Mouse (Mus musculus) c-Kit-positive CD71-positive TER-119-positive erythroid progenitor cells, embryonic 14.5 days (primary cell): Measurements from ENCODE around the gene Sycp2l.
"Not testable (repeated sequence)": the region's sequence is repeated elsewhere in the genome, so short reads cannot be mapped to it uniquely, and the experiment has no call there.

Source experiments
- DNase-seq: peaks from one replicate; pipeline ENCODE4 v3.0.0-alpha.2; 2013; ENCODE audit warnings: low spot score

Gene Sycp2l

DNA sequence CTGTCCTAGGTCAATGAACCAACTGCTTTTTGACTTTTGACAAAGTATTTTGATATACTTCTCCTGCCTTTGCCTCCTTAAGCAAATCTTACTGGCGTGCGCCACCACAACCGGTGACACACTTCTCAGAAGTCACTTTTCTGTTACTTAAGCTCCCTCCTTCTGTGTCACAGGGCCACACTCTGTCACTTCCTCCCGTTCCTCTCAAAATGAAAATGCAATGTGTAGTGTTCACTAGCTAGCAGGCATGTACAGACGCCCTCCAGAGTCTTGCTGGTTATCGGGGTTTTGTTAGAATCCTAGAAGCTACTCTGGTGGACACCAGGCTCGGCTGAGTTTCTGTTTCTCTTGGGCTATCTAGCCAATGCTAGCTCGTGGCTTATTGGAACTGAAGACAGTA is 14.2 kb downstream of the Sycp2l start:
- no peak for DNase-seq

DNA sequence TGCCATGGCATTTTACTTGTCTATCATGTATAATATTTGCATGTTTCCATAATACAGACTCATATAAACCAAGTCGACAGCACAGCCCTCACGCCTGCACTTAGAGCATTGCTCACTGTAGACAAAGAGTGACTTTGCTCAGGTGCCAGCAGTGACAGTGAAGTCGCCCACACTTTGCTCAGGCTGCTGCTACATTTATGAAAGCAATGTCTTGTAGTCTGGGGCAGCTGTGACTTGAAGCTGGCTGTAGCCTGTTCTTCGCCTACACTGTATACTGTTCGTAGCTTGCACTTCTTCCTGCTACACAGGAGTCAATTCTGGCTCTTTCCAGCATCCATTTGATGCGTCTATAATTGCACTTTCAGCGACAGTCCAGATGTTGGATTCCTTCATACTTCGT is 15.0 kb downstream of the Sycp2l start:
- no peak for DNase-seq

DNA sequence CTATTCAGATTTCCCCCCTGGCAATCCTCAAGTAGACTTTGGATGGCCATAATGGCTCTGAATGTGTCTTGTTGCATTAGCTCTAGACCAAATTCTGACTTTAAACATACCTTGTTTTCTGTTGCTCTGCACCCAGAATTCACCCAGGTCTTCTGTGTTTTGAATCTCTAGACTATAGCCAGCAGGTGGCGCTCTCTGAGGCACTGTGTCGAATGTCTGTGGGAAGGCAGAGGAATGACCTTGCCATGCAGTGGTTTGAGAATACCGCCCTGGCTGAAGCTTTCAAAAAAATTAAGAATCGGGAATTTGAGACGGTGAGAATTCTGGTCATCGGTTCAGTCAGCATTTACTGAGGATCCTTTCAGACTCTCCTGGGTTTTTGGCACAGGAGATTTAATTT is 20.8 kb downstream of the Sycp2l start:
- peak; percentile 54 for DNase-seq

DNA sequence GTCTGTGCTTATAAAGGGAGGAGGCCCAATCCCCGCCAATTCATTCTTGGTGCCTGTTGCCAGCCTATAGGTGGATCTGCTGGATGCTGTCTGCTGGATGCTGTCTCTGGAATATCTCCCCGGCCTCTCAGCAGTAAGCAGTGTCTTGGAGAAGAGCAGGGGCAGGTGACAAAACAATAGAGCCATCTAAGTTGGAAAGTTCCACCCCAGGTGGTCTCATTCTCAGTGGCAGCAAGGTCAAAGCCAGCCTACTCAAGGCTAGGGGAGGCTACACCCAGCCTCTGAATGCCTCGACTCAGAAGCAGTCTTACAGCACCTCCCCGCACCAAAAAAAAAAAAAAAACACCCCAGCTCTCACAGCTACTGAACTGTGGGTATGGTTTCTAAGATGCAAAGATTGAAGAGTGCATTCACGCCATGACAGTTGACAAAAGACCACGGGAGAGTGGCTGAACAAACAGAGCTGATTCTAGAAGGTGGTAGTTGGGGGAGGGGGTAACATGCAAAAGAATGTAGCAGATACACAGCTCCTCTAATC is 31.4 kb downstream of the Sycp2l start:
- no peak for DNase-seq

DNA sequence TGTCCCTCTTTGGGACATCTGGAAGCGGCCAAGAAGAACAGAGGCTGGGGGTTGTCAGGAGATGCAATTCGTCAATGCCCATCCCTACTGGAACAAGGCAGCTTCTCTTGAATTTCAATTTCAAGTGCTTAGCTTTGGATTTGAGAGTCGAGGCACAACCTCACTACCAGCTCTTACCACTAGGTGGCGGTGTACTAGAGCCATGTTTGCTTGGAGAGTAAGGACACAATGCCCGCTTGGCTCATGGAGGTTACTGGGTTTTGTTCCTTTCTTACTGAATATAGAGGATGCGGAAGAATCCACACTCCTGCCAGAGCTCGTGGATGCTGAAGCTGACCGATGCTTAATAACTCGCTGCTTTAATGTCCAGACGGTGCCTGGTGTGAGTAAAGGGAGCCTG is 32.2 kb downstream of the Sycp2l start:
- peak; percentile 64 for DNase-seq

DNA sequence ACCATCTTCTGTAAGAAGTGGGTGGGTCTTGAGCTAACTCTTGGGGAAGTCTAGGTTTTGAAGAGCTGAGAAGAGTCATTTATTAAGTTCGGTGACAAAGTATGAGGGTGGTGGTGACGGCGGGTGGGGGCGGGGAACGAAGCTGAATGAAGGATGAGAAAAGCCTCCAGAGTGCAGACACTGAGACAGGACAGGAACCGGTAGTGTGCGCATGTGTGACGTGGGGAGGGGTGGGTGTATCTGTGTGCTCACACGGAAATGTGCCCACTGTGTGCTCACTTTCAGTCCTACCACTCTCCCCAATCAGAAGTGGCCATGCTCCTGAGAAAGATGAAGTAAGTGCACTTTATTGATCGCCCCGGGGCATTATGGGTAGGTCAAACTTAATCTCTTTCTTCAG is 39.0 kb downstream of the Sycp2l start:
- DNase-seq: no peak

DNA sequence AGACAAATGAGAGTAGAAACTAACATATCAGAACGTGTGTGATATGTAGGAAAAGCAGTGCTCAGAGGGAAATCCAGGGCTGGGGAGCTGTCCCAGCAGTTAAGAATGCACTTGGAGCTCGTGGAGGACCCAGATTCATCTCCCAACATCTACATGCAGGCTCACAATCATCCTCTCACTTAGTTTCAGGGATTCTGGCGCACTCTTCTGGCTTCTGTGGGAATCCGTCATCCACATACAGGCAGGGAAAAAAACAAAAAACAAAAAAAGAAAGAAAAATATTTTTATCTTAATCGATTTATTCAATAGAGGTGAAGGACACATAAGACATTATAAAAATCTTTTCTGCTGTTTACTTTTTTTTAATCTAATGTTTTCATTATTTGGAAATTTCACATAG is 44.3 kb downstream of the Sycp2l start:
- DNase-seq: no peak

DNA sequence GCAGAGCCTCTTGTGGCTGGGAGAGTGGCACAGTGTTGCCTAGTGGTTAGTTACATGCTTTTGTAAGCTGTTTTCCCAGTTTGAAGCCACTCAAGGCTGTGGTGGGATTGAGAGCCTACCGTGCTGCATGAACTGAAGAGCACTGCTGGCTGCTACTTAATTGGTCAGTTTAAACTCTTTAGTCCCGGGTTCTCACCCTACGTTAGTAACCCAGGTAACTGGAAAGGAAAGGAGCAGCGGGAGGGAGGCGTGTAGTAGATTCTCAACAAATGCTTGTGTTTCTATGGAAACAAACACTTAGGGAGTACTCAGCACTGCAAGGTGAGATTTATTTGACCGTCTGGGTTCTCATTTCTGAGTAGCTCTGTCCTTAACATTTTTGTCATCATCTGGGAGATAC is 73.8 kb downstream of the Sycp2l start:
- no peak for DNase-seq

DNA sequence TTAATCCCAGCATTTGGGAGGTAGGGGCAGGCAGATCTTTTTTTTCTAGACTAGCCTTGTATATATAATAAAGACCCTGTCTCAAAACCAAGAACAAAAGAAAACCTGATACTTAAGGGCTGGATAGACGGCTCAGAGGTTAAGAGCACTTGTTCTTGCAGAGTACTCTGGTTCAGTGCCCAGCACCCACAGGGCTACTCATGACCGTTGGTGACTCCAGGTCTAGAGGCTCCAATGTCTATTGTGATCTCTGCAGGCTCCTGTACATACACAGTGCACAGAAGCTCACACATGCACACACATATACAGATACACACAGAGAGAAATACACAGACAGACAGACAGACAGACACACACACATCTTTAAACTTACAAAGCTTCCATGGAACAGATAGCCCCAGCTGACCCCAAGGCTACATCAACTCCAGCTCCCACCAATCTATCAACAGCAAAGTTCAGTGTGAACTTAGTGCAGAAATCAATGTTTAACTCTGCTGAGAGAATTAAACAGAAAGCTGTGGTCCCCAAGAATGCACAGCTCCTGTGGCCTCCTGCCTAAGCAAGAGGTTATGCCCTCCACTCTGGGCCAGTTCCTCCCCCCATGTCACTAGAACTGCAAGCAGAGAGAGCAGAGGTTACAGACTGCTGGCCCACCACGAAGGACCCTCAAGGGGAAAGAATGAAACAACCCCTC is 81.7 kb downstream of the Sycp2l start:
- DNase-seq: no peak

DNA sequence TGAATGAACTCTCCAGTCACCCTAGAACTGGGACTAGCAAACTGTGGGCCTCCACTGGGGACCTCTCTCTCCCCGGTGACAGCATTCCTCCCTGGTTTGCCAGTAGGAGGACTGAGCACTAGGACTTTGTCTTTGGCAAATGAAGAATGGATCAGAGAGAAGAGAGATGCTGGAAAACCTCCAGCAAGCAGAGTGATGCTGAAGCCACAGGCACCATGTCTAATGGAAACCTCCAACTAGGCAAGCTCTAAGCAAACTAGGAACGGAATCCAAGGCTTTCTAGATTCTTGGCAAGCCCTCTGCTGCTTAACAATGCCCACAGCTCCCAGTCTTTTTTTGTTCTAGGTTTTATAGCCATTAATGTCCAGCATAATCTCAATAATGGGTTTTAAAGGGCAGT is 86.8 kb downstream of the Sycp2l start:
- no peak for DNase-seq

DNA sequence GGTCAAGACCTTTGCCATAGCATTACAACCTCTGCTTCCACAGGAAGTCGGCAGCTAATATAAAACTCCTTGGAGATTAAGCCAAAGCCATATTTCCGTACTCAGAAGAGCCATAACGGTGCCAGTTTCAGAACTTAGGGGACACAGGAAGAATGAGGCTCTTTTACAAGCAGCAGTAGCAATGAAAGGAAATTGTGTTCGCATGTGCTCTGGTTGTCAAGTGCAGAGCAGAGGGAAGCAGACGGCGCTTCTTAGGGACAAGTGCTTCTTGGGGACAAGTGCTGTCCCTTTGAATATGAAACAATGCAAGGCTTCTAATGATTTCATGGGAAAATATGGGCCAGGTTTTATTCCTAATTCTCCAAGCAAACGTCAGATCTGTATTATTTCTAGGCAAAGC is 89.2 kb downstream of the Sycp2l start:
- no peak for DNase-seq

DNA sequence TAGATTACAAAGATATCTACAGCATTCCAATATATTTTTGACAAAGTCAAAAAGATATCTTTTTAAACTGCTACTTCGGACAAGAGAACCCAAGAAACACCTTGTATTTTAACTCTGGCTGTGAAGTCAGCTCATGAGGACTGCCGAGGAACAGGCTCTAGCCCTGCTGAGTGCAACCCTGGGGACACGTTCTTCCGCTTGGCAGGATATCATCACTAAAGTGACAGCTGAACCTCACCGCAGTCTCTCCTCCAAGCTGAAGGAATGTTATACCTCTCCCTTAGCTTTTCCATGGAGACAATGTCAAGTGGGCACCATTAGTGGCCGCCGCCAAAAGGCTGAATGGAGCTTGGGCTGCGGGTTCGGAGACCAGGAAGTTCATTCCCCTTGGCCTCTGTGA is 89.6 kb downstream of the Sycp2l start:
- DNase-seq: no peak

DNA sequence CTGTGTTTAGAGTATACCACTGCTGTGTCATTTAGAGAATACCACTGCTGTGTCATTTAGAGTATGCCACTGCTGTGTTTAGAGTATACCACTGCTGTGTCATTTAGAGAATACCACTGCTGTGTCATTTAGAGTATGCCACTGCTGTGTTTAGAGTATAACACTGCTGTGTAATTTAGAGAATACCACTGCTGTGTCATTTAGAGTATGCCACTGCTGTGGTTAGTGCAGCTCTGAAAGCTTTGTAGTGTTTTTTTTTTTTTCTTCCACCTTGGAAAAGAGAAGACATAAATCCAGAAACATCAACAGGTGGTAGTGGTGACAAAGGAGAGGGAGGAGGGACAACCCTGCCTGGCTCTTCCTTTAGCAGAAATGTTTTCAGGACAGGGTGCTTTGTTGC is 91.5 kb downstream of the Sycp2l start:
- not testable (repeated sequence) for DNase-seq

DNA sequence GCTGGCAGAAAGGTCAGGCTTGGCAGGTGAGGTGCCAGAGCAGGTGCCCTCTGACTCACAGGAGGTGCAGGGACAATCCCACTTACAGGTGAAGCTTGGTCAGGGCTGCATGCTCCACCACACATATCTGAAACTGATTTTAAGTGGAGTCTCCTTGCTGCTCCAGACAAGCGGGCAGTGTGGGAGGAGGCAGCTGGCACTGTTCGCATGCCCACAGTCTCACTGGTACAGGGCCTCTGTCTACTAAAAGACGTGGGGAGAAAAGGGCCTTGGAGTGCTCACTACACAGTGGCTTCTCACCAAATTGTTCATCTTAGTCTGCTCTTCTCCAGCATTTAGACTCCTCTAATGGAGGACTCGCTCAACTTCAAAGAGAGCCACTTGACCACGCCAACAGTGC is 92.1 kb downstream of the Sycp2l start:
- DNase-seq: no peak

DNA sequence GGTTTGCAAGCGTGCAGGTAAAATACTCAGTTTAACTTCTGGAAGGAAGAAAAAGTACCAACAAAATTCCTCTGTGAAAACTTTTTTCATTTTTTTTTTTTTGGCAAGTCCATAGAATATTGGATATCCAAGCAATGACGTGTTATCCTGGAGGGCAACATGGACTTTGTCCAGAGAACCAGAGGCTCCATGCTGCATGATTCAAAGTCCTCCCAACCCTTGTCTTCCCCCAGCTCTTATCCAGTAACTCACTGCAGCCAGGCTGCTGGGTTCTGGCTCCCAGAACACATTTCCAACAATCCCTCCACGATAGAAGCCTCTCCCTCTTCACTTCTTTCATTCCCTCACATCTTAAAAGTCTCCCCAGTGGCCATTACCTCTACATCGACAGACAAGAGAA is 97.2 kb downstream of the Sycp2l start:
- DNase-seq: no peak

DNA sequence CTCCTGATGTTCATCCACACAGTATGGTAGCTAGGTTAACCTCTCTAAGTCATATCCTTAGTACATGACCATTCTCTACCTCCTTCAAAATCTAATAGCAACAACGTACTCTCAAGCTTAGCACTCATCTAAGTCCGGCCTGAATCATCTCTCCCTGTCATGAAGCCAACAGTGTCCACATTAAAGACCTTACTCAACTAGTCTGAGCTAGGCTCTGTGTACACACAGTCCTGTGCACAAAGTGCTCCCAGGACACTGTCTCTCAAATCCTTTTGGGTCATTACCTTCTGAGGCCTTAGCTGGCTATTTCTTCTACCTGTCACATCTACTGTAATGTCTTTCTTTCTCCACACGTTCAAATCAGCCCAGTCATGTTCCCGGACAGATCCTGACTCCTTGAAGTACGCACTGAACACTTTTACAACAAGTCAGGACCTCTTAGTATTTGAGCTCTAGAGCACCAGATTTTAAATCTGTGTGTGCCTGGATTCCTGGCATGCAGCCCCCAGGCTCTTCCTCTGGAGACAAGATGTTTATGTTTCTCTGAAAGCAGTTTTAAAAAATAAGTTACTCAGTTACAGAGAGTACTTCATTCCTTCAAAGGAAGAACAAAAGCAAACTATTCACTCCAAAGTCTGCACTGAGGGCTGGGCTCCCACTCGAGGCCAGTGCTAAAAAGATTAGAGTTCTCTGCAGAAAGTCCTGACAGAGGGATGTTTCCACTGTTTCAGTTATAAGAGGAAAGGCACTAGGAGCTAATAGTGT is 98.6 kb downstream of the Sycp2l start:
- no peak for DNase-seq

DNA sequence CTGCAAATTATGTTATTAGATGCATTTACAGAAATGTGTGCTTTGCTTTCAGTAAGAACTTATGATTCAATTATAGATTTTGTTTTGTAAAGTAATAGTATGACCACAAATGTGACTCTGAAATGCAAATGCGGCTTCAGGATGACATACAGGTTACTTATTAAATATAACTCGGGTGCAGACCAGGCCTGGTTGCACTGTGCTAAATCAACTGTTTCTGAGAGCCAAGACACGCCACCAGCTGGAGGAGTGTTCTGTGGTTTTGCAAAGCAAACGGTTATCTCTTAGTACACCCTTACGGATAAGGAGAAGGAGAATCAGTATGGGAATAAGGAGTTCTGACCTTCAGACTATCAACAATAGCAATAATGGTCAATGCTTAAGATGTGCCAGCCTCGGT is 101.6 kb downstream of the Sycp2l start:
- no peak for DNase-seq

DNA sequence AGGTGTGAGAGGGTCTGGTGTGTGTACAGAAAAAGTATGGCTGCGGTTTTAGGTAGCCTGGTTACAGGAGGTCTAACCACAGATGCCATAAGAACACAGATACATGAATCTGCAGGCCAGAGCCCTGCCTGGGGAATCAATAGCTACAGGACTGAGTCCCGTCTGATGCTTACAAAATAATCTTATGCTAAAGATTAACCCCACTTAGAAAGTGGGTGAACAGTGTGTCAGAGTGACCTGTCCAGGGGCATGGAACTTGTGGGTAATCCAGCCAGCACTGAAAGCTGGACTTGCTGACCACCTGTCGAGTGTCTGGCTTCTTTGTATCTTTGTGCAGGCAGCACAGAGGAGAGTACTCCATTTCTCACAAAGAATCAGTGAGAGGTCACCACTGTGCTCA is 102.1 kb downstream of the Sycp2l start:
- no peak for DNase-seq

DNA sequence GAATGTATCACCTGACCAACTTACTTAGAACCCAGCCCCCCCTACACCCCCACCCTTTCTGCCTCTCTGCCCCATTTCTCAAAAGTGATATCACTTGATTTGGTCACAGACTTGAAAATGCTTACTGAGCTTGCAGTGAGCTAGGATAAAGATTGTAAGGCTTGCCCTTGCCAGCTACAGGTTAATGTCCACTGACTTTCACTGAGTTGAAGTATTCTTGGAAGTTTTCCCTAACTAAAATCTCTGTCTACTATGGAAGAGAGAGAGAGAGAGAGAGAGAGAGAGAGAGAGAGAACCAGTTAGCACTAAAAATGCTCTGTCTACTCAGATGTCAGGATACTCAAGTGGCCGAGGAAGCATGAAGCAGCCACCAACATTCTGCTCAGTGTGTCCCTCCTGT is 104.9 kb downstream of the Sycp2l start:
- no peak for DNase-seq

DNA sequence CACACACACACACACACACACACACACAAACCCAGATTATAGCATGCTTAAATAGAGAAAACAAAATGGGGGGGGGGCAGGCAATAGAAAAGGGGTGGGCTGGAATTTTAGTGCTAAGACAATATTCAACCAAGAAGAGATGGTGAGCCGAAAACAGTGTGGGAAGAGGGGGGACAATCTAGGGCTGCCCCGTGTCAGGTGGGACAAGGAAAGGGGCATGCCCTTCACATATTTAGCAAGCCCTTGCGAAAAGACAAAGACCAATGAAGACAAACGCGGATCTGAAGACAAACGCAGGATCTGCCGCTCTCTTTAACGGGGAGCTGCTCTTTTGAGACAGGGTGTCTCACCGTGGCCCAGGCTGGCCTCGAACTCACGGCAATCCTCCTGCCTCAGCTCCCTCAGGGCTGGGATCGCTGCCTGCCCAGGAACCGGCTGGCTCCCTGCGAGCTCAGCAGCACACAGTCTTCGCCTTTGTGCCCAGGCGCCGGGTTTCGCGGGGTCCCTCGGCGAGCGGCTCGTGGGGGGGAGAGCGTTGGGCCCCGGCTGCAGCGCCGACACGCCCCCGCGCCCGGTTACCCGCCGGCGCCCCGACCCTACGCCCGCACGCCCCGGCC is 105.7 kb downstream of the Sycp2l start:
- DNase-seq: no peak

DNA sequence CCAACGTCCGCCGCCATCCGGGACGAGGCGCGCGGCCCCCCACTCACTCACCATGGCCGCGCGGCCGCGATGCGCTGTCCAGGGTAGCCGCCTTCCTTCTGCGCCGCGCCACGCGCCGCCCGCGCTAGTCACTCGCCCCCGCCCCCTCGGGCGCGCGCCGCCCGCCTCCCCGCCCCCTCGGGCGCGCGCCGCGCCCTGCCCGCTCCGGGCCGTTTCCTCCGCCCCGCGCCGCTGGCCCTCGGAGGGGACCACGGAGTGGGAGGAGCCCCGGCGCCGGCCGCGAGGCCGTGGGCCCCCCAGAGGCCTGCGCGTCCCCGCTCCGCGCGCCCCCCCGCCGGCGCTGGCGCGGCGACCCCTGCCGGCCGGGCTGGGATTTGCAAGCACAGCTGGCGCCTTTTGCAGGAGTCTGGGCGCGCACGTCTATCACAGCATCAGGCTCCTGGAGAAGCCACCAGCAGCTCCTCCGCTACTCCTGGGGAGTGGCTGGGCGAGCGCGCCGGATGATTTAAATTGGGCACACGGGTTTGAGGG is 106.3 kb downstream of the Sycp2l start, which contains the start of gene Elovl2:
Elovl2 (minus strand) TSS at position 102 of the 531 bp plus-strand sequence.
- DNase-seq: peak; percentile 17
